Mouse (Mus musculus) C2C12 (cell line): ENCODE results near the gene Rbm46. TPM values are rescaled to one million over a fixed set of nuclear protein-coding genes. Genes with fewer than 3 reads are reported as not detected.

Source experiments
- H3K27me3 ChIP-seq: one replicate; pipeline ENCODE4 v1.6.1; 2011; ENCODE audit not compliant: control insufficient read depth, insufficient read depth, insufficient read length
- H3K36me3 ChIP-seq: one replicate; pipeline ENCODE4 v1.6.1; 2011; ENCODE audit not compliant: control insufficient read depth, insufficient read depth
- H3K4me3 ChIP-seq: one replicate; pipeline ENCODE4 v1.5.1; 2011; ENCODE audit warnings: mild to moderate bottlenecking, control low read depth; ENCODE audit not compliant: poor library complexity, insufficient read depth, severe bottlenecking
- H3K79me2 ChIP-seq: one replicate; pipeline ENCODE4 v1.6.1; 2011; ENCODE audit not compliant: control insufficient read depth, insufficient read depth
- H3K79me3 ChIP-seq: one replicate; pipeline ENCODE4 v1.6.1; 2011; ENCODE audit warnings: low read depth, control low read depth
- H3ac ChIP-seq: one replicate; pipeline ENCODE3; 2011; ENCODE audit warnings: low read depth; ENCODE audit not compliant: control insufficient read depth, insufficient read length
- CEBPB ChIP-seq: IDR thresholded peaks from one replicate; pipeline ENCODE4 v1.6.1; 2011; ENCODE audit warnings: low read depth, mild to moderate bottlenecking, control low read depth, moderate library complexity
- CTCF ChIP-seq: IDR thresholded peaks from one replicate; pipeline ENCODE4 v1.5.1; 2011; ENCODE audit not compliant: control insufficient read depth, insufficient read depth, insufficient read length
- FOSL1 ChIP-seq: IDR thresholded peaks from one replicate; pipeline ENCODE4 v1.8.0; 2011; ENCODE audit warnings: mild to moderate bottlenecking, low read length; ENCODE audit not compliant: poor library complexity, insufficient read depth, severe bottlenecking
- MAX ChIP-seq: IDR thresholded peaks from one replicate; pipeline ENCODE4 v1.6.1; 2011; ENCODE audit warnings: mild to moderate bottlenecking, control low read depth
- MYOD1 ChIP-seq: IDR thresholded peaks from one replicate; pipeline ENCODE4 v1.6.1; 2011; ENCODE audit warnings: low read depth; ENCODE audit not compliant: control insufficient read depth, insufficient read length
- MYOG ChIP-seq: IDR thresholded peaks from one replicate; pipeline ENCODE4 v1.6.1; 2011; ENCODE audit not compliant: control insufficient read depth, insufficient read length; ENCODE audit errors: extremely low read depth
- USF1 ChIP-seq: IDR thresholded peaks from one replicate; pipeline ENCODE4 v1.6.1; 2011; ENCODE audit warnings: low read depth, mild to moderate bottlenecking, control low read depth, moderate library complexity
- long read RNA-seq, 2 experiments: library from polyadenylated mRNA; unstranded; transcript quantifications; one replicate each; pipeline ENCODE4 v2.0.0; 2019 to 2020
- polyA plus RNA-seq: library from polyadenylated mRNA; unstranded; fragments of >200 nt; fragmentation: generic; extraction: Trizol; gene quantifications from one replicate; pipeline ENCODE4 v1.2.1, GENCODE M21; 2012; ENCODE audit warnings: missing spikeins

Rbm46 gene
- polyA plus RNA-seq: not detected
- long read RNA-seq, experiment 1: 0 reads
- long read RNA-seq, experiment 2: 0 reads

GRCm38 (mm10) chr3:82876372-82876739, at the start of gene Rbm46:
Gene Rbm46, minus strand, starts transcription at chr3:82876483.
- TF ChIP-seq MAX: no peak
- TF ChIP-seq CTCF: no peak
- no peak for TF ChIP-seq MYOD1
- TF ChIP-seq MYOG: no peak
- TF ChIP-seq USF1: no peak
- no peak for TF ChIP-seq CEBPB
- no peak for TF ChIP-seq FOSL1
- no peaks in the 10 kb centered on the region for H3K27me3 ChIP-seq
- H3K79me2 ChIP-seq: no peaks in the 10 kb centered on the region

GRCm38 (mm10) chr3:82915632-82916031, 39.3 kb upstream of the Rbm46 start:
- no peaks in the 10 kb centered on the region for H3K79me2 ChIP-seq
- no peak for TF ChIP-seq FOSL1
- no peak for TF ChIP-seq MYOG
- no peak for TF ChIP-seq MAX
- TF ChIP-seq MYOD1: no peak
- no peak for TF ChIP-seq USF1
- no peak for TF ChIP-seq CTCF
- TF ChIP-seq CEBPB: no peak
- no peaks in the 10 kb centered on the region for H3K79me3 ChIP-seq
- no peaks in the 10 kb centered on the region for H3K36me3 ChIP-seq
- H3K4me3 ChIP-seq: no peak overlapping the region
- no peaks in the 10 kb centered on the region for H3K27me3 ChIP-seq
- no peak overlapping the region for H3ac ChIP-seq

More at GRCm38 (mm10) chr3:82876372-82876739, at the start of gene Rbm46:
- Histone ChIP-seq H3K36me3 (no peaks in the 10 kb centered on the region), H3K79me3 (no peaks in the 10 kb centered on the region), H3K4me3 (no peak within 1 kb of the TSS), H3ac (no peak within 1 kb of the TSS)

GRCm38 (mm10) chr3:82908671-82909070, 32.4 kb upstream of the Rbm46 start:
- H3K79me3 ChIP-seq: no peaks in the 10 kb centered on the region
- no peak overlapping the region for H3K4me3 ChIP-seq
- no peak overlapping the region for H3ac ChIP-seq
- peaks cover 5% of the 10 kb centered on the region for H3K27me3 ChIP-seq
- H3K36me3 ChIP-seq: no peaks in the 10 kb centered on the region
- no peak for TF ChIP-seq MAX
- no peak for TF ChIP-seq MYOG
- no peak for TF ChIP-seq MYOD1
- TF ChIP-seq FOSL1: no peak
- TF ChIP-seq USF1: no peak
- TF ChIP-seq CEBPB: no peak
- no peak for TF ChIP-seq CTCF
- no peaks in the 10 kb centered on the region for H3K79me2 ChIP-seq

GRCm38 (mm10) chr3:82904211-82904908, 28.1 kb upstream of the Rbm46 start:
- H3K4me3 ChIP-seq: no peak overlapping the region
- no peaks in the 10 kb centered on the region for H3K79me3 ChIP-seq
- no peak for TF ChIP-seq MYOG
- no peaks in the 10 kb centered on the region for H3K79me2 ChIP-seq
- peaks cover 13% of the 10 kb centered on the region for H3K27me3 ChIP-seq
- H3K36me3 ChIP-seq: no peaks in the 10 kb centered on the region
- no peak overlapping the region for H3ac ChIP-seq

GRCm38 (mm10) chr3:82903613-82904205, 27.4 kb upstream of the Rbm46 start, which contains the start of gene Lrat:
Gene Lrat, minus strand, starts transcription at chr3:82903973.
- Histone ChIP-seq H3K79me2 (no peaks in the 10 kb centered on the region), H3K4me3 (no peak within 1 kb of the TSS), H3K36me3 (no peaks in the 10 kb centered on the region), H3K79me3 (no peaks in the 10 kb centered on the region), H3ac (no peak within 1 kb of the TSS), H3K27me3 (peaks cover 13% of the 10 kb centered on the region)
- TF ChIP-seq MYOD1 (no peak), CEBPB (no peak)

- Histone ChIP-seq H3K4me3 (no peak overlapping the region), H3K79me2 (no peaks in the 10 kb centered on the region), H3K36me3 (no peaks in the 10 kb centered on the region), H3ac (no peak overlapping the region), H3K79me3 (no peaks in the 10 kb centered on the region), H3K27me3 (peaks cover 13% of the 10 kb centered on the region)
- no peak for TF ChIP-seq FOSL1
- TF ChIP-seq CEBPB: no peak
- no peak for TF ChIP-seq MYOD1
- no peak for TF ChIP-seq CTCF
- no peak for TF ChIP-seq MYOG
- TF ChIP-seq USF1: no peak
- no peak for TF ChIP-seq MAX
These were observed 26.7 kb upstream of the Rbm46 start for GRCm38 (mm10) chr3:82902757-82903612.
